Mouse (Mus musculus) midbrain, embryonic 14.5 days (tissue): ENCODE data around the gene Eef2k. TPM values are rescaled to one million over a fixed set of nuclear protein-coding genes. Genes with fewer than 3 reads are reported as not detected.
A peak's percentile ranks its signal among the peaks of the same experiment; 100 is the strongest.

Experiments
- ATAC-seq: fragments of 200-750 bp; cut with Nextera tagmentation; 2 replicates; pipeline ENCODE4 v1.8.0; 2017; ENCODE audit warnings: moderate number of reproducible peaks, moderate library complexity; ENCODE audit not compliant: low FRiP score, low TSS enrichment
- DNase-seq: peaks from one replicate; pipeline ENCODE4 v3.0.0-alpha.2; 2015
- H3K27ac ChIP-seq: fragments of 300-500 bp; sonication (generic); replicated peaks from 2 replicates; pipeline ENCODE4 v1.5.1; 2014; ENCODE audit warnings: mild to moderate bottlenecking, low read depth, low read length, moderate library complexity
- H3K27me3 ChIP-seq: fragments of 300-500 bp; sonication (generic); 2 replicates; pipeline ENCODE4 v1.6.1; 2014; ENCODE audit warnings: low read length, control low read depth, mixed read lengths; ENCODE audit not compliant: control insufficient read depth, insufficient read depth
- H3K36me3 ChIP-seq: fragments of 300-500 bp; sonication (generic); 2 replicates; pipeline ENCODE4 v1.6.1; 2014; ENCODE audit warnings: low read length, control low read depth; ENCODE audit not compliant: control insufficient read depth, insufficient read depth
- H3K4me1 ChIP-seq: fragments of 300-500 bp; sonication (generic); 2 replicates; pipeline ENCODE4 v1.6.1; 2014; ENCODE audit warnings: mild to moderate bottlenecking, antibody characterized with exemption, low read length, control low read depth; ENCODE audit not compliant: control insufficient read depth, insufficient read depth
- H3K4me2 ChIP-seq: fragments of 300-500 bp; sonication (generic); 2 replicates; pipeline ENCODE4 v1.6.1; 2014; ENCODE audit warnings: mild to moderate bottlenecking, low read length, moderate library complexity
- H3K4me3 ChIP-seq: fragments of 300-500 bp; sonication (generic); replicated peaks from 2 replicates; pipeline ENCODE4 v1.5.1; 2014; ENCODE audit warnings: low read depth, low read length
- H3K9ac ChIP-seq: fragments of 300-500 bp; sonication (generic); replicated peaks from 2 replicates; pipeline ENCODE4 v1.6.1; 2014; ENCODE audit warnings: mild to moderate bottlenecking, low read length, moderate library complexity
- H3K9me3 ChIP-seq: fragments of 300-500 bp; sonication (generic); 2 replicates; pipeline ENCODE4 v1.6.1; 2016; ENCODE audit warnings: low read length, control low read depth, mixed read lengths; ENCODE audit not compliant: control insufficient read depth
- WGBS: fragments of 180-500 bp; shearing (Covaris S2); extraction: QIAGEN DNeasy Blood & Tissue Kit; methylation state at CpG from one replicate; pipeline ENCODE4 v1.1.7; 2014; 5-methylcytosine and 5-hydroxymethylcytosine counted together
- polyA plus RNA-seq: library from polyadenylated mRNA; unstranded; fragments of >200 nt; fragmentation: Nextera tagmentation; extraction: Ambion mirVana; gene quantifications from 2 replicates; pipeline ENCODE4 v1.2.1, GENCODE M21; 2014

Eef2k gene
- polyA plus RNA-seq, 1 experiment from 2014 or later, result 13.1 TPM

GRCm38 (mm10) chr7:120825097-120825496 is 17.5 kb upstream of the Eef2k start:
- no peak overlapping the region for H3K4me2 ChIP-seq
- WGBS, result 56% methylated on average over 2 of the region's 2 CpGs

GRCm38 (mm10) chr7:120826408-120826807 is 16.2 kb upstream of the Eef2k start:
- Histone ChIP-seq H3K4me2 (no peak overlapping the region), H3K4me3 (no peak overlapping the region), H3K27ac (no peak overlapping the region), H3K4me1 (0 out of 2 replicates have a peak, but pooled peaks cover 5% of the 10 kb centered on the region), H3K36me3 (no peaks in the 10 kb centered on the region), H3K9ac (no peak overlapping the region), H3K27me3 (peaks cover 14% of the 10 kb centered on the region; the same call in 1 of the 2 replicates), H3K9me3 (no peaks in the 10 kb centered on the region)
- DNase-seq (peak; percentile 52), ATAC-seq (no peak)
- WGBS, result 17% methylated on average over 3 of the region's 3 CpGs

More at GRCm38 (mm10) chr7:120825097-120825496, 17.5 kb upstream of the Eef2k start:
- Histone ChIP-seq H3K27ac (no peak overlapping the region), H3K9me3 (no peaks in the 10 kb centered on the region), H3K4me3 (no peak overlapping the region), H3K9ac (no peak overlapping the region), H3K4me1 (no peaks in the 10 kb centered on the region), H3K27me3 (peaks cover 11% of the 10 kb centered on the region; the same call in 1 of the 2 replicates), H3K36me3 (no peaks in the 10 kb centered on the region)
- ATAC-seq, result no peak
- no peak for DNase-seq

DNA sequence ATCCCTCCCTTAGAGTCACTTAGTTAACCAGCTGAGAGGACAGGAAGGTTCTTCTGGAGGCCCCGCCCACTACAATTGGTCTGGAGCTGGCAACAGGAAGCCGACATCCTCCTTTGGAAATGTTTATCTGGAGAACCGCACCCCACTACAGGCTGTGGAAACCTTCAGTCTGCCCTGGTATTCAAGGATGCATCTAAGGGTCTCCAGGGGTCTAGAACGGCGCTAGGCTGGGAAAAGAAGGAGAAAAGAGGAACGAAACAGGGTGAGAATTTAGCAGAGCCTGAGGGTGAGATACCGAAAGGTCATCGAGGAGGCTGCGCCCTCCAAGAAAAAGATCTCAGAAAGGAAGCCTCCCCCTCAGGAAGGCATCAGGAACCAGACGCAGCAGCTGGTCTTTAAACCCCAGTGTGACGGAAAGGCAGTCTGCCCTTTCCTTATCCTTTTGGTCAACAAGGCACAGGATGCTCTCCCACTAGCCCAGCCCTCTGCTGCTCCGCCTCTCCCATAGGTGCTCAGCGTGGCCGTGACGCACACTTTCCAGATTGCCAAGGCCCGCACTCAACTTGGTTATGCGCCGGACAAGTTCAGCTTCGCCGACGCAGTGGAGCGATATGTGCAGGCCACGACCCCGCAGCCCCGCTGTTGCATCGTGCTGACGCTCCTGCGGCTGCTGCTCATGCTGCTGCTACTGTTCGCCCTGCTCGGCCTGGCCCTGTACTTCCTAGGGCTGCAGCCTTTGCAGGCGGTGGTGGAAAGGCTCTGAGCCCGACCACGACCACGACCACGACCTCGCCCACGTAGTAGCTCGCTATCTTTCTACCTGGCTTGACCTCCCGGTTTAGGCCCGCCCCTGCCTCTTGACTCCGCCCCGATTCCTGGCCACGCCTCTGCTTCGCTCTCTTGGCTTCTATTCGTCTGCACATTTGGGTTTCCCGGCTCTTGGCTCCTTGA is 11.9 kb upstream of the Eef2k start:
- Histone ChIP-seq H3K27ac (0 out of 2 replicates have a peak overlapping the region, but pooled peaks have one; percentile 60), H3K9me3 (no peaks in the 10 kb centered on the region), H3K36me3 (no peaks in the 10 kb centered on the region), H3K4me3 (peak overlapping the region; percentile 50), H3K4me1 (0 out of 2 replicates have a peak, but pooled peaks cover 5% of the 10 kb centered on the region), H3K27me3 (peaks cover 16% of the 10 kb centered on the region; the same call in 1 of the 2 replicates), H3K9ac (peak overlapping the region; percentile 64), H3K4me2 (peak overlapping the region; percentile 89)
- DNase-seq (peak; percentile 61), ATAC-seq (no peak)
- WGBS, result 1% methylated on average over 46 of the region's 46 CpGs

- no peak for ATAC-seq
Observed at GRCm38 (mm10) chr7:120834426-120834825, 8.2 kb upstream of the Eef2k start.

DNA sequence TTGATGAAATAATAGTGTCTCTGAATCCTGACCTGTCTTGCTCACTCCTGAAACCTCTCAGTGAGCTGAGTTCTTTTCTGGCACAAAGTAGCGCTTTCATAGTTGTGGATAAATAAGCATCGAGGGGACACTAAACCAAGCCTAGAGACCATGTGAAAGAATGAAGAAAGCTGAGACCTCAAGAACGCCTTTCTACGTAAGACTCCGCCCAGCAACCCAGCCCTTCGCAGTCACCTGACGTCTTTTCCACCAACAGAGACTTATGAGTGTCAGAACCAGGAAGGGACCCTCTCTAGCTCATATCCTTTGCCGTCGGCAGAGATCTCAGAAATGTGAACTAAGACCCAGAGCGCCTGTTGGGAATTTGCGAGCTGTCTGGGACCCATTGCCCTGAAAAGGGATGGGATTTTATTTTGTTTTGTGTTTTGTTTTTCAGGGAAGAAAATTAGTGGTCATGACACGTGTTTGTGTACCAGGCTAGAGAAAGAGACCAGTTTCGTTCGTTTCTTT is 7.7 kb upstream of the Eef2k start:
- peak overlapping the region; percentile 66 for H3K4me3 ChIP-seq
- ATAC-seq, result peak; percentile 84
- H3K9me3 ChIP-seq, result no peaks in the 10 kb centered on the region
- 0 out of 2 replicates have a peak, but pooled peaks cover 7% of the 10 kb centered on the region for H3K27me3 ChIP-seq
- H3K4me1 ChIP-seq, result 0 out of 2 replicates have a peak, but pooled peaks cover 5% of the 10 kb centered on the region
- 11% methylated on average over 14 of the region's 14 CpGs for WGBS
- peak; percentile 88 for DNase-seq
- H3K4me2 ChIP-seq, result peak overlapping the region; percentile 64
- peak overlapping the region; percentile 46; the same call in 1 of the 2 replicates for H3K27ac ChIP-seq
- no peaks in the 10 kb centered on the region for H3K36me3 ChIP-seq
- H3K9ac ChIP-seq, result peak overlapping the region; percentile 29; the same call in 1 of the 2 replicates

More at GRCm38 (mm10) chr7:120834426-120834825, 8.2 kb upstream of the Eef2k start:
- peak overlapping the region; percentile 66 for H3K4me3 ChIP-seq
- H3K4me1 ChIP-seq, result 0 out of 2 replicates have a peak, but pooled peaks cover 5% of the 10 kb centered on the region
- H3K9me3 ChIP-seq, result no peaks in the 10 kb centered on the region
- H3K9ac ChIP-seq, result peak overlapping the region; percentile 29; the same call in 1 of the 2 replicates
- H3K27me3 ChIP-seq, result 0 out of 2 replicates have a peak, but pooled peaks cover 12% of the 10 kb centered on the region
- no peak for DNase-seq
- H3K36me3 ChIP-seq, result no peaks in the 10 kb centered on the region
- WGBS, result 51% methylated on average over 6 of the region's 6 CpGs
- H3K4me2 ChIP-seq, result peak overlapping the region; percentile 64
- H3K27ac ChIP-seq, result peak overlapping the region; percentile 46; the same call in 1 of the 2 replicates

DNA sequence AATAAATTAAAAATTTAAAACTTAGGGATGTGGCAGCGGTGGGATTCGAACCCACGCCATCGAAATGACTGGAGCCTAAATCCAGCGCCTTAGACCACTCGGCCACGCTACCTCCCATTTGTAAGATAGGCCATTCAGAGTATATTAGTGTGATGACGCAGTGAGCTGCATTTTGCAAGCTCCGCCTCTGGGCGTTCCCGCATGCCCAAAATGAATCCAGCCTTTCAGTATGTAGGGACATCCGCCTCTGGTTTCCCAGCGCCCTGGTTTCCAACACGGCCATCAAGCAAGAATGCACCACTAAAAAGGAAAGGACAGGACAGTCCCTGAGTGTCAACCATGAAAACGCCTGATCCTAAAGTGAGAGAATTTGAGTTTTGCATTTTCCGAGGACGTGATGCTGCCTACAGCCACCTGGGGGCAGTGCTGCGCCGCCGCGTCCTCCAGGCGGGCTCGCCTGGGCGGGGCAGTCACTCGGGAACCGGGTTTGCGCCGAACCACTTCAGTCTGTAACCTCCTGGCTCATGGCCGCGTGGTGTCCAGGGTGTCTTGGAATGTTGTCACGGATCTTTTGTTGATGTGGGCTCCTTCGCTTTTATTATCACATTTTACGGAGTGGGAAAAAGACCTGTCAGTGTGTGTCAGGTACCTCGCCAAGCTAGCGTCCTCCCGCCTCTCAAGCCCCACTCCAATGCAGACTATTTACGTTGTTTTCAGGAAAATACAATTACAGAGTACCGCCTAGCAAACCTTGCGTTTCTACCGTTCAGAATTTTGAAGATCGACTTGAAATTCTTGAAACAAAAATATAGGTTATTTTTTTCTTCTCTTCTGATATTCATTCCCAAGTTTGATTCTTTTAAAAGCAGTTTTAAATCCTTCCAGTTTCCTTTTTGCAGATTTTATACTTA is 6.9 kb upstream of the Eef2k start:
- Histone ChIP-seq H3K36me3 (no peaks in the 10 kb centered on the region), H3K9me3 (no peaks in the 10 kb centered on the region), H3K27ac (peak overlapping the region; percentile 79), H3K4me2 (peak overlapping the region; percentile 64), H3K4me3 (peak overlapping the region; percentile 66), H3K9ac (peak overlapping the region; percentile 57), H3K4me1 (0 out of 2 replicates have a peak, but pooled peaks cover 2% of the 10 kb centered on the region), H3K27me3 (0 out of 2 replicates have a peak, but pooled peaks cover 5% of the 10 kb centered on the region)
- WGBS, result under 1% methylated on average over 41 of the region's 41 CpGs
- DNase-seq (peak; percentile 97), ATAC-seq (peak; percentile 94)

DNA sequence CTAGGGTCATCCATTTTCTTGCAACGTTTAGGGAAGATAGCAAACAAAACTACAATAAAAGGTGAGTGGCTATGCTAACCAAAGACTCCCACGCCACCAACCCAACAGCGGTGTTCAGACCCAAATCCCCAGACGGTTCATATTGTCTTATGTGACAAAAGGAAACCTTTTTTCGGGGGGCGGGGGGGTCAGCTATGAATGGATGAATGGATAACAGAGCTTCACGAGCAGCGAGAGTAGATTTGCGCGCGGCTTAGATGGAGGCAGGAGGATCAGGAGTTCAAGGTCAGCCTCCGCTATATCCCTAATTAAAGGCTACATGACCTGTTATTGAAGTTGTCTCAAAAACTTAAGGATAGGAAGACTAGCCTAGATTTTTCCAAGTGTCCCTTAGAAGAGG is 6.3 kb upstream of the Eef2k start:
- Histone ChIP-seq H3K27ac (peak overlapping the region; percentile 50; the same call in 1 of the 2 replicates), H3K36me3 (no peaks in the 10 kb centered on the region), H3K9me3 (no peaks in the 10 kb centered on the region), H3K4me3 (peak overlapping the region; percentile 66), H3K4me1 (no peaks in the 10 kb centered on the region), H3K27me3 (0 out of 2 replicates have a peak, but pooled peaks cover 3% of the 10 kb centered on the region), H3K4me2 (peak overlapping the region; percentile 64), H3K9ac (peak overlapping the region; percentile 57; the same call in 1 of the 2 replicates)
- 4% methylated on average over 12 of the region's 12 CpGs for WGBS
- peak; percentile 77 for DNase-seq
- no peak for ATAC-seq
